ENCODE assay signal across 8 mouse cellular contexts in the genomic region with DNA sequence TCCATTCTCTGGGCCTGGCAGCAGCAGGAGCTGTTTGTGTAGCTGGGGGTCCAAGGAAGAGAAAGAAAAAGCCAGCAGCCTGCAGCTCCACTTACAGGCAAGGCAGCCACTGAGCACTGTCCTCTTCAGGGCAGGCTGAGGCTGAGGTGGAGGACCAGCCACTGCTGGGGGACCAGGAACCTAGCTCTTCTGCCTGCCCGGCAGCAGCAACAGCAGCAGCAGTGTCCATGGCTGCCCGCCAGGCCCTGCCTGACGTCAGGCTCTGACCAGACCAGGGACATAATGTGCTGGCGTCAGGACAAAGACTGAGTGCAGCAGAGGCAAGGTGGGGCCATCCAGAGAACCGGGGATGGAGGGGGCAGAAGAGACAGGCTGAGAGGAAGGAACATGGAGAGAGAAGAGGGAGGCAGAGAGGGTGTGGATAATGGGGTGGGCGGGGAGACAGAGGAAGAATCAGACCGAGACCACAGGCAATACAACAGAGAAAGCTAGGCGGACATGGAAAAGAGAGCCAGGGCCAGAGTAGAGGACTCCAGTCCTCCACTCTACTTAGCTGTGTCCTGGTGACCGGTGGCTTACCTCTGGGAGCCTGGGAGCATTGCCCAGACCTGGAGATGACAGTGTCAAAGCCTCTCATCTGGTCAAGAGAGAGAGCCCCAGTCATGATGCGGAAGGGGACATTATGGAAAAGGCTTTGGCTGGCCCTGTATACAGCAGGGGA.
DNase-seq lines count a peak whose midpoint lies in the region; ATAC-seq and TF ChIP-seq lines count a peak whose summit lies in the region.

No protein-coding gene starts in this region.

- H3K9ac ChIP-seq in forebrain, embryonic 14.5 days (ENCODE audit: low read length): 0 out of 2 replicates have a peak overlapping the region, but pooled peaks have one; percentile 21
- no peak overlapping the region for H3K9ac ChIP-seq in forebrain, embryonic 11.5 days (ENCODE audit: low read length)
- peak overlapping the region; percentile 32; the same call in 1 of the 2 replicates for H3K9ac ChIP-seq in embryonic facial prominence, embryonic 13.5 days
- H3K9ac ChIP-seq in heart, embryonic 15.5 days: no peak overlapping the region
- H3K9ac ChIP-seq in kidney, postnatal 0 days (ENCODE audit: low read depth, low read length): no peak overlapping the region
- no peak overlapping the region for H3K9ac ChIP-seq in limb, embryonic 14.5 days (ENCODE audit: low read depth, low read length, severe bottlenecking)

- H3K9me3 ChIP-seq in forebrain, embryonic 14.5 days (replicated peaks; ENCODE audit: control insufficient read depth, low read length): no peaks in the 10 kb centered on the region
- H3K9me3 ChIP-seq in forebrain, embryonic 11.5 days (ENCODE audit: control insufficient read depth, low read length): no peaks in the 10 kb centered on the region
- no peaks in the 10 kb centered on the region for H3K9me3 ChIP-seq in embryonic facial prominence, embryonic 13.5 days
- no peaks in the 10 kb centered on the region for H3K9me3 ChIP-seq in heart, embryonic 15.5 days (replicated peaks)
- no peaks in the 10 kb centered on the region for H3K9me3 ChIP-seq in kidney, postnatal 0 days (replicated peaks; ENCODE audit: low read length)
- H3K9me3 ChIP-seq in limb, embryonic 14.5 days (ENCODE audit: control insufficient read depth, low read length): no peaks in the 10 kb centered on the region

- no peaks in the 10 kb centered on the region for H3K27me3 ChIP-seq in forebrain, embryonic 14.5 days (replicated peaks; ENCODE audit: control insufficient read depth, insufficient read depth, low read length)
- H3K27me3 ChIP-seq in forebrain, embryonic 11.5 days (ENCODE audit: control insufficient read depth, insufficient read depth, low read length): no peaks in the 10 kb centered on the region
- H3K27me3 ChIP-seq in embryonic facial prominence, embryonic 13.5 days: no peaks in the 10 kb centered on the region
- H3K27me3 ChIP-seq in heart, embryonic 15.5 days: no peaks in the 10 kb centered on the region
- H3K27me3 ChIP-seq in kidney, postnatal 0 days (ENCODE audit: insufficient read depth, low read length): no peaks in the 10 kb centered on the region
- no peaks in the 10 kb centered on the region for H3K27me3 ChIP-seq in limb, embryonic 14.5 days (ENCODE audit: control insufficient read depth, insufficient read depth, low read length)

- H3K36me3 ChIP-seq in forebrain, embryonic 14.5 days (ENCODE audit: control insufficient read depth, insufficient read depth, low read length): no peaks in the 10 kb centered on the region
- H3K36me3 ChIP-seq in forebrain, embryonic 11.5 days (ENCODE audit: control insufficient read depth, insufficient read depth, low read length): no peaks in the 10 kb centered on the region
- no peaks in the 10 kb centered on the region for H3K36me3 ChIP-seq in embryonic facial prominence, embryonic 13.5 days
- H3K36me3 ChIP-seq in heart, embryonic 15.5 days: no peaks in the 10 kb centered on the region
- H3K36me3 ChIP-seq in kidney, postnatal 0 days (ENCODE audit: insufficient read depth, low read length): no peaks in the 10 kb centered on the region
- no peaks in the 10 kb centered on the region; the same call in 1 of the 2 replicates for H3K36me3 ChIP-seq in limb, embryonic 14.5 days (ENCODE audit: control insufficient read depth, insufficient read depth, low read length)

- 0 out of 2 replicates have a peak, but pooled peaks have one; percentile 26 for ATAC-seq in forebrain, embryonic 14.5 days
- no peak for ATAC-seq in forebrain, embryonic 11.5 days (replicated peaks; ENCODE audit: low FRiP score)
- no peak for ATAC-seq in embryonic facial prominence, embryonic 13.5 days (ENCODE audit: insufficient number of reproducible peaks, insufficient read depth, low FRiP score, low TSS enrichment, low read depth)
- peak; percentile 81 for ATAC-seq in heart, embryonic 15.5 days (replicated peaks; ENCODE audit: insufficient number of reproducible peaks, insufficient read depth, low FRiP score, low read depth)
- ATAC-seq in kidney, postnatal 0 days (replicated peaks; ENCODE audit: low FRiP score, low read depth): peak; percentile 71
- peak; percentile 42 for ATAC-seq in limb, embryonic 14.5 days (ENCODE audit: low FRiP score, low read depth)

- WGBS in forebrain, embryonic 14.5 days: 39% methylated on average over 9 of the region's 10 CpGs
- 50% methylated on average over 10 of the region's 10 CpGs for WGBS in forebrain, embryonic 11.5 days
- WGBS in embryonic facial prominence, embryonic 13.5 days: 50% methylated on average over 10 of the region's 10 CpGs
- WGBS in heart, embryonic 15.5 days: 30% methylated on average over 10 of the region's 10 CpGs
- WGBS in kidney, postnatal 0 days: 44% methylated on average over 10 of the region's 10 CpGs
- WGBS in limb, embryonic 14.5 days: 47% methylated on average over 10 of the region's 10 CpGs

- H3K27ac ChIP-seq in forebrain, embryonic 14.5 days (ENCODE audit: low read depth, low read length): no peak overlapping the region
- no peak overlapping the region for H3K27ac ChIP-seq in forebrain, embryonic 11.5 days (ENCODE audit: low read depth, low read length)
- peak overlapping the region; percentile 22; the same call in 1 of the 2 replicates for H3K27ac ChIP-seq in embryonic facial prominence, embryonic 13.5 days
- H3K27ac ChIP-seq in heart, embryonic 15.5 days: peak overlapping the region; percentile 75
- peak overlapping the region; percentile 52 for H3K27ac ChIP-seq in kidney, postnatal 0 days
- peak overlapping the region; percentile 14; the same call in 1 of the 2 replicates for H3K27ac ChIP-seq in limb, embryonic 14.5 days (replicated peaks; ENCODE audit: low read depth, low read length)

- no peaks in the 10 kb centered on the region; the same call in 1 of the 2 replicates for H3K4me1 ChIP-seq in forebrain, embryonic 14.5 days (ENCODE audit: control insufficient read depth, insufficient read depth, low read length)
- H3K4me1 ChIP-seq in forebrain, embryonic 11.5 days (replicated peaks; ENCODE audit: control insufficient read depth, insufficient read depth, low read length): 0 out of 2 replicates have a peak, but pooled peaks cover 2% of the 10 kb centered on the region
- H3K4me1 ChIP-seq in embryonic facial prominence, embryonic 13.5 days: peaks cover 38% of the 10 kb centered on the region
- H3K4me1 ChIP-seq in heart, embryonic 15.5 days (replicated peaks): peaks cover 55% of the 10 kb centered on the region
- H3K4me1 ChIP-seq in kidney, postnatal 0 days (replicated peaks; ENCODE audit: insufficient read depth, low read length): peaks cover 4% of the 10 kb centered on the region; the same call in 1 of the 2 replicates
- H3K4me1 ChIP-seq in limb, embryonic 14.5 days (ENCODE audit: control insufficient read depth, insufficient read depth, low read length): peaks cover 17% of the 10 kb centered on the region; the same call in 1 of the 2 replicates

- H3K4me2 ChIP-seq in forebrain, embryonic 14.5 days (ENCODE audit: low read length): no peak overlapping the region
- no peak overlapping the region for H3K4me2 ChIP-seq in forebrain, embryonic 11.5 days (ENCODE audit: low read depth, low read length, severe bottlenecking)
- no peak overlapping the region for H3K4me2 ChIP-seq in embryonic facial prominence, embryonic 13.5 days
- H3K4me2 ChIP-seq in heart, embryonic 15.5 days: 0 out of 2 replicates have a peak overlapping the region, but pooled peaks have one; percentile 5
- H3K4me2 ChIP-seq in kidney, postnatal 0 days (ENCODE audit: low read length): no peak overlapping the region
- H3K4me2 ChIP-seq in limb, embryonic 14.5 days (replicated peaks; ENCODE audit: low read depth, low read length, severe bottlenecking): no peak overlapping the region

- TF ChIP-seq POLR2A in limb, embryonic 14.5 days (IDR thresholded peaks at IDR 0.05; ENCODE audit: borderline replicate concordance, extremely low read depth, insufficient read depth, insufficient read length): no peak

- TF ChIP-seq CTCF in kidney, postnatal 0 days (IDR thresholded peaks at IDR 0.05; ENCODE audit: low read depth): peak; percentile 47; the same call in 1 of the 2 replicates

- no peak overlapping the region for H3K4me3 ChIP-seq in forebrain, embryonic 14.5 days (ENCODE audit: low read depth, low read length)
- no peak overlapping the region for H3K4me3 ChIP-seq in forebrain, embryonic 11.5 days (ENCODE audit: low read depth, low read length)
- no peak overlapping the region for H3K4me3 ChIP-seq in embryonic facial prominence, embryonic 13.5 days
- H3K4me3 ChIP-seq in heart, embryonic 15.5 days: no peak overlapping the region
- H3K4me3 ChIP-seq in kidney, postnatal 0 days (replicated peaks; ENCODE audit: low read depth, low read length): no peak overlapping the region
- H3K4me3 ChIP-seq in limb, embryonic 14.5 days (replicated peaks; ENCODE audit: low read length): no peak overlapping the region

- DNase-seq in forebrain, embryonic 14.5 days (ENCODE audit: low spot score): peak; percentile 56
- no peak for DNase-seq in forebrain, embryonic 11.5 days (ENCODE audit: low spot score)
- DNase-seq in kidney, postnatal 0 days (ENCODE audit: low spot score): peak; percentile 77
- peak; percentile 71 for DNase-seq in limb, embryonic 14.5 days (ENCODE audit: low spot score)
- peak; percentile 85 for DNase-seq in ovary, adult 18-20 months (ENCODE audit: low spot score)
- DNase-seq in embryo, embryonic 11 days: no peak

Comparison
In these comparisons a context has a peak if more than half of its experiments do, and no peak if none do; other contexts are left out.
1. ATAC-seq: peak in forebrain, embryonic 14.5 days (single experiment), heart, embryonic 15.5 days (single experiment), kidney, postnatal 0 days (single experiment) and limb, embryonic 14.5 days (single experiment); none in forebrain, embryonic 11.5 days (single experiment) and embryonic facial prominence, embryonic 13.5 days (single experiment).
2. DNase-seq: peak in forebrain, embryonic 14.5 days (single experiment), kidney, postnatal 0 days (single experiment), limb, embryonic 14.5 days (single experiment) and ovary, adult 18-20 months (single experiment); none in forebrain, embryonic 11.5 days (single experiment) and embryo, embryonic 11 days (single experiment).
3. H3K9ac ChIP-seq: peak in forebrain, embryonic 14.5 days (single experiment) and embryonic facial prominence, embryonic 13.5 days (single experiment); none in forebrain, embryonic 11.5 days (single experiment), heart, embryonic 15.5 days (single experiment), kidney, postnatal 0 days (single experiment) and limb, embryonic 14.5 days (single experiment).
4. H3K27ac ChIP-seq: peak in embryonic facial prominence, embryonic 13.5 days (single experiment), heart, embryonic 15.5 days (single experiment), kidney, postnatal 0 days (single experiment) and limb, embryonic 14.5 days (single experiment); none in forebrain, embryonic 14.5 days (single experiment) and forebrain, embryonic 11.5 days (single experiment).